Mouse (Mus musculus) kidney, postnatal 0 days (tissue): ENCODE measurements around the gene Strn4. TPM values are rescaled to one million over a fixed set of nuclear protein-coding genes. Genes with fewer than 3 reads are reported as not detected.

Source experiments
- ATAC-seq: fragments of 200-750 bp; cut with Nextera tagmentation; replicated peaks from 2 replicates; pipeline ENCODE4 v1.8.0; 2017; ENCODE audit warnings: low read depth, moderate number of reproducible peaks, moderate TSS enrichment, moderate library complexity; ENCODE audit not compliant: low FRiP score
- DNase-seq: peaks from one replicate; pipeline ENCODE4 v3.0.0-alpha.2; 2016; ENCODE audit warnings: low spot score
- H3K27ac ChIP-seq: fragments of 300-500 bp; sonication (generic); 2 replicates; pipeline ENCODE4 v1.5.1; 2014; ENCODE audit warnings: mild to moderate bottlenecking
- H3K27me3 ChIP-seq: fragments of 300-500 bp; sonication (generic); 2 replicates; pipeline ENCODE4 v1.6.1; 2014; ENCODE audit warnings: low read length, mixed read lengths; ENCODE audit not compliant: insufficient read depth
- H3K36me3 ChIP-seq: fragments of 300-500 bp; sonication (generic); 2 replicates; pipeline ENCODE4 v1.6.1; 2014; ENCODE audit warnings: low read length, mixed read lengths; ENCODE audit not compliant: insufficient read depth
- H3K4me1 ChIP-seq: fragments of 300-500 bp; sonication (generic); replicated peaks from 2 replicates; pipeline ENCODE4 v1.6.1; 2014; ENCODE audit warnings: antibody characterized with exemption, low read length, mixed read lengths; ENCODE audit not compliant: insufficient read depth
- H3K4me2 ChIP-seq: fragments of 300-500 bp; sonication (generic); 2 replicates; pipeline ENCODE4 v1.6.1; 2014; ENCODE audit warnings: mild to moderate bottlenecking, low read length, moderate library complexity, mixed read lengths
- H3K4me3 ChIP-seq: fragments of 300-500 bp; sonication (generic); replicated peaks from 2 replicates; pipeline ENCODE4 v1.5.1; 2014; ENCODE audit warnings: low read depth, low read length
- H3K9ac ChIP-seq: fragments of 300-500 bp; sonication (generic); 2 replicates; pipeline ENCODE4 v1.6.1; 2014; ENCODE audit warnings: low read depth, low read length
- H3K9me3 ChIP-seq: fragments of 300-500 bp; sonication (generic); replicated peaks from 2 replicates; pipeline ENCODE4 v1.6.1; 2016; ENCODE audit warnings: low read length, inconsistent platforms, mixed read lengths
- CTCF ChIP-seq: IDR thresholded peaks from 2 replicates; pipeline ENCODE4 v1.5.1; 2016; ENCODE audit warnings: antibody characterized with exemption, low read depth, mild to moderate bottlenecking, moderate library complexity
- WGBS: fragments of 180-500 bp; shearing (Covaris S2); extraction: QIAGEN DNeasy Blood & Tissue Kit; methylation state at CpG from one replicate; pipeline ENCODE4 v1.1.7; 2014; 5-methylcytosine and 5-hydroxymethylcytosine counted together
- polyA plus RNA-seq: library from polyadenylated mRNA; unstranded; fragments of >200 nt; fragmentation: Nextera tagmentation; extraction: Ambion mirVana; gene quantifications from 2 replicates; pipeline ENCODE4 v1.2.1, GENCODE M21; 2015

The Strn4 gene
- polyA plus RNA-seq, 1 experiment from 2014 or later, result 65.4 TPM

DNA sequence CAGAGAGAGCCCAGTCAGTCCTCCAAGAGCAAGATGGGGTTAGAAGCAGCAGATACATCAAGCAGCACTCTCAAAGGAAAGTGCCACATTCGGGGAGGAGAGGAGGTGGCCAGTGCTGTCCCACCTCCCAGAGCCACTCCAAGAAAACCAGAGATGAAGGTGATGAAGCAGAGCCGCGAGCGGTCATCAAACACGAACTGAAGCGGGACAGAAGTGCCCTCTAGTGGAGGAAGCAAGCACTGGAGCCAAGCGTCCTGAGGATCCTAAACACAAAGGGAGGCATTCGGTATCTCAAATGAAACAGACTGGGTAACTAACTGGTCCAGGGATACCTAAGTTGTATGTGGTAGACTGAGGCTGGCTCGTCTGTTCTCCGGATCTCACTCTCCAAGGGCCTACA, 6.0 kb upstream of the Strn4 start:
- H3K36me3 ChIP-seq, result peaks cover 14% of the 10 kb centered on the region; the same call in 1 of the 2 replicates
- 23% methylated on average over 10 of the region's 10 CpGs for WGBS

GRCm38 (mm10) chr7:16810399-16810919, 5.2 kb upstream of the Strn4 start:
- Histone ChIP-seq H3K4me2 (peak overlapping the region; percentile 74), H3K27me3 (no peaks in the 10 kb centered on the region), H3K27ac (no peak overlapping the region), H3K4me3 (peak overlapping the region; percentile 25; the same call in 1 of the 2 replicates), H3K36me3 (peaks cover 14% of the 10 kb centered on the region; the same call in 1 of the 2 replicates), H3K4me1 (peaks cover 10% of the 10 kb centered on the region), H3K9me3 (no peaks in the 10 kb centered on the region), H3K9ac (0 out of 2 replicates have a peak overlapping the region, but pooled peaks have one; percentile 48)
- 53% methylated on average over 28 of the region's 28 CpGs for WGBS
- no peak for TF ChIP-seq CTCF
- DNase-seq, result no peak
- ATAC-seq, result no peak

More for the DNA sequence above, 6.0 kb upstream of the Strn4 start:
- no peak overlapping the region for H3K4me2 ChIP-seq
- TF ChIP-seq CTCF, result peak; percentile 88
- H3K27ac ChIP-seq, result no peak overlapping the region
- DNase-seq (peak; percentile 85), ATAC-seq (no peak)
- no peak overlapping the region for H3K4me3 ChIP-seq
- peaks cover 10% of the 10 kb centered on the region for H3K4me1 ChIP-seq
- H3K9ac ChIP-seq, result no peak overlapping the region
- H3K9me3 ChIP-seq, result no peaks in the 10 kb centered on the region
- H3K27me3 ChIP-seq, result no peaks in the 10 kb centered on the region

DNA sequence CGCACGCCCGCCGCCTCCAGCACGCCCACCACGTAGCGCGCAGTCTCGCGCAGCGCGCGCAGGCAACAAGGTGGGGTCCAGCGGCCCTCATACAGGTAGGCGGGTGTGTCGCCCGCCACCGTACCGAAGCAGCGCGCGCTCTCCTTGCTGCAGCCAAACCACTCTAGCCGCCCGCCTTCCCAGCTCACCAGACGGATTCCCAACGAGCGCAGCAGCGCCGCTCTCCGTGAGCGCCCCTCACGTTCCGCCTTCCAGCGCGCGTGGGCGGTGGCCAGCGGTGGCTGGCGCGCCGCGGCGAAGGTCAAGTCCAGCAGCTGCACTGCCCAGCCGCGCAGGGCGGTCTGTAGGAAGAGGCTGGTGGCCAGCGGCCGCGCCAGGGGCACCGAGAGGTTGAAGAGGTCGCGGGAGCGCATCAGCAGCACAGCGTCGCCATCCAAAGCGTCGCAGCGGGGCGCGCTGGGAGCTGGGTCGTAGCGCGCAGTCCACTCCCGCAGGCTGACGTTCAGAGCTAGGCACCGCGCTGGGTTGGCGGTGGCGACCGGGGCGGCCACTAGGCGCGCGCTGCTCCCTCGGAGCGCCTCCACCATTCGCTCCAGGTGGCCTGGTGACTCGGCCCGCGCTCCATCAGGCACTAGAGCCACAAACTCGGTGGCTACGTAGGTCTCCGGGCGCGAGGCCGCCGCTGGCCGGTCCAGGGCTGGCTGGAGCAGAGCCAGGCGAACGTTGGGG, 4.6 kb upstream of the Strn4 start:
- TF ChIP-seq CTCF, result peak; percentile 35; the same call in 1 of the 2 replicates
- no peaks in the 10 kb centered on the region for H3K9me3 ChIP-seq
- whole genome bisulfite sequencing, result 10% methylated on average over 89 of the region's 90 CpGs
- peak; percentile 64 for DNase-seq
- peak overlapping the region; percentile 48; the same call in 1 of the 2 replicates for H3K9ac ChIP-seq
- peaks cover 14% of the 10 kb centered on the region; the same call in 1 of the 2 replicates for H3K36me3 ChIP-seq
- no peaks in the 10 kb centered on the region for H3K27me3 ChIP-seq
- H3K4me2 ChIP-seq, result peak overlapping the region; percentile 74
- peaks cover 10% of the 10 kb centered on the region for H3K4me1 ChIP-seq
- H3K27ac ChIP-seq, result no peak overlapping the region
- peak overlapping the region; percentile 25 for H3K4me3 ChIP-seq
- ATAC-seq, result peak; percentile 52; the same call in 1 of the 2 replicates

- Histone ChIP-seq H3K9ac (no peak overlapping the region), H3K36me3 (peaks cover 11% of the 10 kb centered on the region; the same call in 1 of the 2 replicates), H3K4me2 (peak overlapping the region; percentile 74), H3K4me1 (peaks cover 10% of the 10 kb centered on the region), H3K27me3 (no peaks in the 10 kb centered on the region), H3K9me3 (no peaks in the 10 kb centered on the region), H3K4me3 (peak overlapping the region; percentile 25; the same call in 1 of the 2 replicates), H3K27ac (no peak overlapping the region)
- WGBS, result 27% methylated on average over 17 of the region's 17 CpGs
- no peak for TF ChIP-seq CTCF
- no peak for DNase-seq
- ATAC-seq, result no peak
These were observed 4.0 kb upstream of the Strn4 start for GRCm38 (mm10) chr7:16811649-16812070.

DNA sequence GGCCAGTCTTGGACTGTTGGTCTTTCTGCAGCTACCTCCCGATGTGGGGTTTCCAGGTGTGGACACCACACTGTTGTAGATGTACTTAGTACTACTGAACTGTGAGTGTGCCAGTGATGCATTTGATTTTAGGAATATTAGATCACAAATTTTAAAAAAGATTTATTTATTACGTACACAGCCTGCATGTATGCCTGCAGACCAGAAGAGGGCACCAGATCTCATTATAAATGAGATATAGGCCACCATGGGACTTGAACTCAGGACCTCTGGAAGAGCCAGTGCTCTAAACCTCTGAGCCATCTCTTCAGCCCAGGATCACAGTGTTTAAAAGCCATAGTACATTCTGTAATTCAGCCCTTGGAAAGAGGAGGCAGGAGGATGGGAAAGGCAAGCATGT, 3.2 kb upstream of the Strn4 start:
- Histone ChIP-seq H3K36me3 (peaks cover 11% of the 10 kb centered on the region; the same call in 1 of the 2 replicates), H3K4me2 (no peak overlapping the region), H3K9me3 (no peaks in the 10 kb centered on the region), H3K27ac (no peak overlapping the region), H3K4me1 (peaks cover 16% of the 10 kb centered on the region), H3K27me3 (no peaks in the 10 kb centered on the region), H3K4me3 (no peak overlapping the region), H3K9ac (no peak overlapping the region)
- DNase-seq (peak; percentile 32), ATAC-seq (no peak)
- peak; percentile 59 for TF ChIP-seq CTCF
- WGBS, result 82% methylated on average over 2 of the region's 2 CpGs

- Histone ChIP-seq H3K9ac (peak overlapping the region; percentile 100), H3K4me2 (peak overlapping the region; percentile 91), H3K27me3 (no peaks in the 10 kb centered on the region), H3K36me3 (no peaks in the 10 kb centered on the region; the same call in 1 of the 2 replicates), H3K4me1 (peaks cover 21% of the 10 kb centered on the region; the same call in 1 of the 2 replicates), H3K27ac (peak overlapping the region; percentile 94), H3K9me3 (no peaks in the 10 kb centered on the region), H3K4me3 (peak overlapping the region; percentile 100)
- DNase-seq (peak; percentile 87), ATAC-seq (peak; percentile 73)
- no peak for TF ChIP-seq CTCF
- under 1% methylated on average over 53 of the region's 55 CpGs for WGBS
These were observed 387 bp downstream of the Strn4 start for GRCm38 (mm10) chr7:16816078-16816474.
